Mouse (Mus musculus) intestine, postnatal 0 days (tissue): Measurements from ENCODE around the gene Chn2. TPM values are rescaled to one million over a fixed set of nuclear protein-coding genes. Genes with fewer than 3 reads are reported as not detected.

Experiments
- ATAC-seq: fragments of 200-750 bp; cut with Nextera tagmentation; 2 replicates; pipeline ENCODE4 v1.8.0; 2017; ENCODE audit warnings: mild to moderate bottlenecking, moderate TSS enrichment, moderate library complexity
- H3K27ac ChIP-seq: fragments of 300-500 bp; sonication (generic); 2 replicates; pipeline ENCODE4 v1.5.1; 2014; ENCODE audit warnings: mild to moderate bottlenecking, low read depth, low read length, moderate library complexity
- H3K27me3 ChIP-seq: fragments of 300-500 bp; sonication (generic); replicated peaks from 2 replicates; pipeline ENCODE4 v1.6.1; 2014; ENCODE audit warnings: low read length, mixed read lengths; ENCODE audit not compliant: control insufficient read depth, insufficient read depth
- H3K36me3 ChIP-seq: fragments of 300-500 bp; sonication (generic); 2 replicates; pipeline ENCODE4 v1.6.1; 2014; ENCODE audit warnings: mild to moderate bottlenecking, moderate library complexity; ENCODE audit not compliant: control insufficient read depth, insufficient read depth
- H3K4me1 ChIP-seq: fragments of 300-500 bp; sonication (generic); replicated peaks from 2 replicates; pipeline ENCODE4 v1.6.1; 2014; ENCODE audit warnings: antibody characterized with exemption, low read length, mixed read lengths; ENCODE audit not compliant: control insufficient read depth, insufficient read depth
- H3K4me2 ChIP-seq: fragments of 300-500 bp; sonication (generic); replicated peaks from 2 replicates; pipeline ENCODE4 v1.6.1; 2014; ENCODE audit warnings: low read depth, mild to moderate bottlenecking, moderate library complexity
- H3K4me3 ChIP-seq: fragments of 300-500 bp; sonication (generic); 2 replicates; pipeline ENCODE4 v1.5.1; 2014; ENCODE audit warnings: low read depth, low read length
- H3K9ac ChIP-seq: fragments of 300-500 bp; sonication (generic); 2 replicates; pipeline ENCODE4 v1.6.1; 2014; ENCODE audit warnings: mild to moderate bottlenecking, low read depth, low read length
- H3K9me3 ChIP-seq: fragments of 300-500 bp; sonication (generic); 2 replicates; pipeline ENCODE4 v1.6.1; 2016; ENCODE audit warnings: mixed run types; ENCODE audit not compliant: control insufficient read depth
- CTCF ChIP-seq: sonication (generic); IDR thresholded peaks from 2 replicates; pipeline ENCODE4 v1.5.1; 2016; ENCODE audit warnings: low read depth, mild to moderate bottlenecking, control low read depth, antibody characterized with exemption, moderate library complexity
- WGBS: fragments of 180-500 bp; shearing (Covaris S2); extraction: QIAGEN DNeasy Blood & Tissue Kit; methylation state at CpG from one replicate; pipeline ENCODE4 v1.1.7; 2014; 5-methylcytosine and 5-hydroxymethylcytosine counted together
- polyA plus RNA-seq: library from polyadenylated mRNA; unstranded; fragments of >200 nt; fragmentation: Nextera tagmentation; extraction: Ambion mirVana; gene quantifications from 2 replicates; pipeline ENCODE4 v1.2.1, GENCODE M21; 2015

The Chn2 gene
- polyA plus RNA-seq, 1 experiment from 2014 or later = 19.6 TPM

- H3K9ac ChIP-seq = no peak overlapping the region
- no peak overlapping the region for H3K4me3 ChIP-seq
- WGBS = 41% methylated on average over 5 of the region's 5 CpGs
- no peaks in the 10 kb centered on the region for H3K4me1 ChIP-seq
- no peak overlapping the region for H3K4me2 ChIP-seq
- H3K27me3 ChIP-seq = no peaks in the 10 kb centered on the region
- H3K27ac ChIP-seq = no peak overlapping the region
- H3K9me3 ChIP-seq = no peaks in the 10 kb centered on the region
- TF ChIP-seq CTCF = no peak
- no peak for ATAC-seq
- H3K36me3 ChIP-seq = no peaks in the 10 kb centered on the region; the same call in 1 of the 2 replicates
These were observed 202.4 kb downstream of the Chn2 start for GRCm38 (mm10) chr6:54241761-54242160.

GRCm38 (mm10) chr6:54242286-54242685 is 202.9 kb downstream of the Chn2 start:
- ATAC-seq = no peak
- no peaks in the 10 kb centered on the region for H3K27me3 ChIP-seq
- H3K4me1 ChIP-seq = no peaks in the 10 kb centered on the region
- no peaks in the 10 kb centered on the region; the same call in 1 of the 2 replicates for H3K36me3 ChIP-seq
- H3K27ac ChIP-seq = no peak overlapping the region
- no peak for TF ChIP-seq CTCF
- no peak overlapping the region for H3K9ac ChIP-seq
- H3K9me3 ChIP-seq = no peaks in the 10 kb centered on the region
- WGBS = 51% methylated on average over 9 of the region's 9 CpGs
- no peak overlapping the region for H3K4me2 ChIP-seq
- no peak overlapping the region for H3K4me3 ChIP-seq

- H3K27me3 ChIP-seq = no peaks in the 10 kb centered on the region
- no peak overlapping the region for H3K4me3 ChIP-seq
- ATAC-seq = no peak
- no peaks in the 10 kb centered on the region for H3K36me3 ChIP-seq
- no peak overlapping the region for H3K4me2 ChIP-seq
- no peak overlapping the region for H3K27ac ChIP-seq
- H3K4me1 ChIP-seq = no peaks in the 10 kb centered on the region
- 76% methylated on average over 8 of the region's 8 CpGs for WGBS
- H3K9me3 ChIP-seq = no peaks in the 10 kb centered on the region
- no peak for TF ChIP-seq CTCF
- no peak overlapping the region for H3K9ac ChIP-seq
These were observed 209.2 kb downstream of the Chn2 start for GRCm38 (mm10) chr6:54248354-54249252.

GRCm38 (mm10) chr6:54251401-54252191 is 212.2 kb downstream of the Chn2 start:
- no peak overlapping the region for H3K9ac ChIP-seq
- 71% methylated on average over 17 of the region's 17 CpGs for WGBS
- no peaks in the 10 kb centered on the region for H3K27me3 ChIP-seq
- no peaks in the 10 kb centered on the region for H3K36me3 ChIP-seq
- H3K4me2 ChIP-seq = no peak overlapping the region
- ATAC-seq = no peak
- no peaks in the 10 kb centered on the region for H3K9me3 ChIP-seq
- TF ChIP-seq CTCF = no peak
- no peak overlapping the region for H3K4me3 ChIP-seq
- H3K27ac ChIP-seq = no peak overlapping the region
- no peaks in the 10 kb centered on the region for H3K4me1 ChIP-seq

GRCm38 (mm10) chr6:54253206-54253605 is 213.9 kb downstream of the Chn2 start:
- Histone ChIP-seq H3K9me3 (no peaks in the 10 kb centered on the region), H3K9ac (no peak overlapping the region), H3K4me2 (no peak overlapping the region), H3K27ac (no peak overlapping the region), H3K36me3 (no peaks in the 10 kb centered on the region; the same call in 1 of the 2 replicates), H3K4me1 (no peaks in the 10 kb centered on the region), H3K4me3 (no peak overlapping the region), H3K27me3 (no peaks in the 10 kb centered on the region)
- TF ChIP-seq CTCF = peak; percentile 75
- peak; percentile 35 for ATAC-seq
- whole genome bisulfite sequencing = 63% methylated on average over 5 of the region's 5 CpGs

GRCm38 (mm10) chr6:54253881-54254280 is 214.5 kb downstream of the Chn2 start:
- ATAC-seq = peak; percentile 28; the same call in 1 of the 2 replicates
- no peak overlapping the region; the same call in 1 of the 2 replicates for H3K27ac ChIP-seq
- H3K9me3 ChIP-seq = no peaks in the 10 kb centered on the region
- H3K4me1 ChIP-seq = no peaks in the 10 kb centered on the region
- H3K9ac ChIP-seq = no peak overlapping the region
- no peak overlapping the region for H3K4me2 ChIP-seq
- 70% methylated on average over 7 of the region's 7 CpGs for WGBS
- H3K27me3 ChIP-seq = no peaks in the 10 kb centered on the region
- no peak for TF ChIP-seq CTCF
- no peak overlapping the region for H3K4me3 ChIP-seq
- no peaks in the 10 kb centered on the region; the same call in 1 of the 2 replicates for H3K36me3 ChIP-seq
